Mouse (Mus musculus) myocyte (in vitro differentiated cells): Measurements from ENCODE around the gene Rpa1. TPM values are rescaled to one million over a fixed set of nuclear protein-coding genes. Genes with fewer than 3 reads are reported as not detected.
A peak's percentile ranks its signal among the peaks of the same experiment; 100 is the strongest.

ENCODE experiments used
- H3K27me3 ChIP-seq: one replicate; pipeline ENCODE4 v1.6.1; 2011; ENCODE audit not compliant: control insufficient read depth, insufficient read depth, insufficient read length
- H3K36me3 ChIP-seq: one replicate; pipeline ENCODE4 v1.6.1; 2011; ENCODE audit not compliant: control insufficient read depth, insufficient read depth
- H3K4me2 ChIP-seq: one replicate; pipeline ENCODE4 v1.6.1; 2011; ENCODE audit warnings: low read depth, control low read depth
- H3K4me3 ChIP-seq: one replicate; pipeline ENCODE4 v1.5.1; 2011; ENCODE audit warnings: mild to moderate bottlenecking, control low read depth, moderate library complexity
- H3K79me2 ChIP-seq: one replicate; pipeline ENCODE4 v1.6.1; 2011; ENCODE audit not compliant: control insufficient read depth, insufficient read depth
- H3ac ChIP-seq: one replicate; pipeline ENCODE4 v1.6.1; 2011; ENCODE audit not compliant: control insufficient read depth, insufficient read length
- CEBPB ChIP-seq: IDR thresholded peaks from 2 replicates; pipeline ENCODE4 v1.6.1; 2011; ENCODE audit warnings: mild to moderate bottlenecking, moderate library complexity; ENCODE audit not compliant: poor library complexity, insufficient read depth, severe bottlenecking
- E2F4 ChIP-seq: IDR thresholded peaks from one replicate; pipeline ENCODE4 v1.6.1; 2011; ENCODE audit warnings: mild to moderate bottlenecking, control low read depth, moderate library complexity; ENCODE audit not compliant: insufficient read depth
- MAX ChIP-seq: IDR thresholded peaks from one replicate; pipeline ENCODE4 v1.6.1; 2011; ENCODE audit warnings: low read depth, mild to moderate bottlenecking, control low read depth
- MYOD1 ChIP-seq, 3 experiments: IDR thresholded peaks; one replicate each; pipeline ENCODE4 v1.6.1; 2011; ENCODE audit warnings: control low read depth in 2 of 3, low read depth in 2 of 3, mild to moderate bottlenecking in 2 of 3, moderate library complexity in 1 of 3; ENCODE audit not compliant: insufficient read length in 2 of 3, control insufficient read depth in 1 of 3
- MYOG ChIP-seq, 3 experiments: IDR thresholded peaks; one replicate each; pipeline ENCODE4 v1.6.1; 2011; ENCODE audit warnings: control low read depth in 2 of 3, low read depth in 2 of 3, mild to moderate bottlenecking in 2 of 3; ENCODE audit not compliant: insufficient read length in 2 of 3, control insufficient read depth in 1 of 3, insufficient read depth in 1 of 3
- POLR2A ChIP-seq: IDR thresholded peaks from one replicate; pipeline ENCODE4 v1.6.1; 2011; ENCODE audit warnings: low read depth, mild to moderate bottlenecking, control low read depth, moderate library complexity; ENCODE audit not compliant: insufficient read length
- POLR2AphosphoS2 ChIP-seq: IDR thresholded peaks from one replicate; pipeline ENCODE4 v1.6.1; 2011; ENCODE audit warnings: low read depth, control low read depth; ENCODE audit not compliant: insufficient read length
- REST ChIP-seq: IDR thresholded peaks from one replicate; pipeline ENCODE4 v1.6.1; 2011; ENCODE audit warnings: mild to moderate bottlenecking, control low read depth, moderate library complexity; ENCODE audit not compliant: insufficient read depth, insufficient read length
- SRF ChIP-seq: IDR thresholded peaks from one replicate; pipeline ENCODE4 v1.6.1; 2011; ENCODE audit warnings: low read depth; ENCODE audit not compliant: control insufficient read depth, insufficient read length
- TCF12 ChIP-seq: IDR thresholded peaks from one replicate; pipeline ENCODE4 v1.6.1; 2011; ENCODE audit warnings: mild to moderate bottlenecking, control low read depth; ENCODE audit not compliant: poor library complexity, insufficient read depth, severe bottlenecking
- TCF3 ChIP-seq: IDR thresholded peaks from one replicate; pipeline ENCODE4 v1.6.1; 2011; ENCODE audit warnings: low read depth, control low read depth; ENCODE audit not compliant: insufficient read length
- USF1 ChIP-seq: IDR thresholded peaks from one replicate; pipeline ENCODE4 v1.6.1; 2011; ENCODE audit warnings: low read depth, mild to moderate bottlenecking, control low read depth, moderate library complexity
- polyA plus RNA-seq: library from polyadenylated mRNA; unstranded; fragments of >200 nt; fragmentation: generic; extraction: Trizol; gene quantifications from one replicate; pipeline ENCODE4 v1.2.1, GENCODE M21; 2012; ENCODE audit warnings: missing spikeins

Gene Rpa1
- polyA plus RNA-seq, 1 experiment = 63.4 TPM

GRCm38 (mm10) chr11:75279013-75279341 lies 69.1 kb downstream of the Rpa1 start:
- TF ChIP-seq USF1 (no peak), REST (no peak), SRF (no peak), MYOD1 (IDR thresholded peaks at IDR 0.05; ENCODE audit: control insufficient read depth in 1 of 3, insufficient read length in 2 of 3, low read depth in 2 of 3) (no peak), MYOG (IDR thresholded peaks at IDR 0.05; ENCODE audit: control insufficient read depth in 1 of 3, insufficient read depth in 1 of 3, insufficient read length in 2 of 3, low read depth in 2 of 3) (no peak), MAX (no peak), POLR2AphosphoS2 (no peak), POLR2A (no peak), CEBPB (no peak), TCF3 (no peak), E2F4 (no peak), TCF12 (no peak)
- H3K4me3 ChIP-seq = no peak overlapping the region
- H3K27me3 ChIP-seq = peaks cover 44% of the 10 kb centered on the region
- H3ac ChIP-seq = no peak overlapping the region
- no peak overlapping the region for H3K4me2 ChIP-seq
- H3K79me2 ChIP-seq = no peaks in the 10 kb centered on the region
- no peaks in the 10 kb centered on the region for H3K36me3 ChIP-seq

GRCm38 (mm10) chr11:75278115-75278514 lies 70.0 kb downstream of the Rpa1 start:
- H3K4me2 ChIP-seq = no peak overlapping the region
- TF ChIP-seq TCF3 (no peak), SRF (no peak), REST (no peak), TCF12 (no peak), POLR2AphosphoS2 (no peak), MYOG (IDR thresholded peaks at IDR 0.05; ENCODE audit: control insufficient read depth in 1 of 3, insufficient read depth in 1 of 3, insufficient read length in 2 of 3, low read depth in 2 of 3) (no peak), MAX (no peak), CEBPB (no peak), E2F4 (no peak), POLR2A (no peak), USF1 (no peak), MYOD1 (IDR thresholded peaks at IDR 0.05; ENCODE audit: control insufficient read depth in 1 of 3, insufficient read length in 2 of 3, low read depth in 2 of 3) (no peak)
- no peaks in the 10 kb centered on the region for H3K79me2 ChIP-seq
- H3K36me3 ChIP-seq = no peaks in the 10 kb centered on the region
- no peak overlapping the region for H3ac ChIP-seq
- no peak overlapping the region for H3K4me3 ChIP-seq
- H3K27me3 ChIP-seq = peaks cover 47% of the 10 kb centered on the region

- peaks cover 22% of the 10 kb centered on the region for H3K27me3 ChIP-seq
- H3K4me2 ChIP-seq = no peak overlapping the region
- H3ac ChIP-seq = no peak overlapping the region
Observed at GRCm38 (mm10) chr11:75275035-75275434, 73.1 kb downstream of the Rpa1 start.

DNA sequence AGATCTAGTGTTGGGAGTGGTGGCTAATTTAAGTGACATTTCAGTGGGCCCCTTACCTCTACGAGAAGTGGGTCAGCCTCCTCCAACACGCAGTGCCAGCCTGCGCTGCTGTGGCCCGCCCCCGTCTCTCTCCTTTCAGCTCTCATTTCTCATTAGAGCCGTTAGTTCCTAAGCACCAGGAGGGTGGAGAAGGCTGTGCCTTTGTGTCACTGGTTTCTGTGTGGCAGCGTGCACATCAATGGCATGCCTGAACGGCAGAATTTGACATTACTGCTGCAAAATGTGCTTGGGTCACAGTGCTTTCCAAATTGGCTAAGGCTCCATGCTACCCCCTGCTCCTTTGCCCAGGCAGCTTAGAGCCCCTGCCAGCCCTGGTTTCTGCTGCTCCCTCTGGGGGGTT lies 74.7 kb downstream of the Rpa1 start:
- Histone ChIP-seq H3K4me3 (no peak overlapping the region), H3K4me2 (no peak overlapping the region), H3K27me3 (peaks cover 18% of the 10 kb centered on the region), H3ac (no peak overlapping the region), H3K36me3 (no peaks in the 10 kb centered on the region), H3K79me2 (no peaks in the 10 kb centered on the region)
- TF ChIP-seq TCF3 = no peak
- TF ChIP-seq SRF = no peak
- no peak for TF ChIP-seq POLR2AphosphoS2
- no peak for TF ChIP-seq MYOG (IDR thresholded peaks at IDR 0.05; ENCODE audit: control insufficient read depth in 1 of 3, insufficient read depth in 1 of 3, insufficient read length in 2 of 3, low read depth in 2 of 3)
- no peak for TF ChIP-seq E2F4
- TF ChIP-seq POLR2A = no peak
- TF ChIP-seq CEBPB = no peak
- no peak for TF ChIP-seq USF1

More at GRCm38 (mm10) chr11:75275035-75275434, 73.1 kb downstream of the Rpa1 start:
- Histone ChIP-seq H3K36me3 (no peaks in the 10 kb centered on the region), H3K79me2 (no peaks in the 10 kb centered on the region), H3K4me3 (no peak overlapping the region)
- TF ChIP-seq E2F4 (no peak), TCF3 (no peak), SRF (no peak), MYOG (IDR thresholded peaks at IDR 0.05; ENCODE audit: control insufficient read depth in 1 of 3, insufficient read depth in 1 of 3, insufficient read length in 2 of 3, low read depth in 2 of 3) (no peak), MYOD1 (IDR thresholded peaks at IDR 0.05; ENCODE audit: control insufficient read depth in 1 of 3, insufficient read length in 2 of 3, low read depth in 2 of 3) (no peak), TCF12 (no peak), POLR2AphosphoS2 (no peak), REST (no peak), USF1 (no peak)

DNA sequence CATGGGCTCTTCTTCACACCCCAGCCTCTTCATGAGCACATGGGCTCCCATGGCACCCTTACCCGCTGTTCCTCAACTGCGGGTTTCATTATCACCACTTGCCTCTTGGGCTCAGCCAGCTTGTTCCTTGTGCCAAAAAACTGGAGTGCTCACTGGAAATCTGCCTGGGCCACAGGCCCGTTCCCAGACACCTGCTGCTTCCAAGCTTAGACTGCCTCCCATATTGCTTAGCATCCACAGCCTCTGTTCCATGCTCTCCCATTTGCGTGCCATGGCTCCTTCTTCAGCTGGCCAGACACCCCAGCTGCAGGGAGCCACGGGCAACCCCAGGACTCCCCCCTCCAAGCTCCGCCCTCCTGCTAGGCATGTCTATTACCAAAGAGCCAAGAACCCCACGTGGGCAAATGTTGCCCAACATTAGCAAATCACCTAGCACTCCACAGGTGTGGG lies 77.1 kb downstream of the Rpa1 start:
- H3K4me3 ChIP-seq = no peak overlapping the region
- H3K36me3 ChIP-seq = no peaks in the 10 kb centered on the region
- H3K79me2 ChIP-seq = no peaks in the 10 kb centered on the region
- H3ac ChIP-seq = no peak overlapping the region
- TF ChIP-seq USF1 = no peak
- no peak for TF ChIP-seq E2F4
- no peak for TF ChIP-seq POLR2A
- TF ChIP-seq MYOD1 (IDR thresholded peaks at IDR 0.05; ENCODE audit: control insufficient read depth in 1 of 3, insufficient read length in 2 of 3, low read depth in 2 of 3) = peak in 2 of 3 experiments; percentile 34 to 68
- TF ChIP-seq MYOG (IDR thresholded peaks at IDR 0.05; ENCODE audit: control insufficient read depth in 1 of 3, insufficient read depth in 1 of 3, insufficient read length in 2 of 3, low read depth in 2 of 3) = peak in 2 of 3 experiments; percentile 63 to 66
- H3K27me3 ChIP-seq = peaks cover 18% of the 10 kb centered on the region
- H3K4me2 ChIP-seq = no peak overlapping the region
